ENCODE assay signal across 14 mouse cellular contexts in the genomic region with DNA sequence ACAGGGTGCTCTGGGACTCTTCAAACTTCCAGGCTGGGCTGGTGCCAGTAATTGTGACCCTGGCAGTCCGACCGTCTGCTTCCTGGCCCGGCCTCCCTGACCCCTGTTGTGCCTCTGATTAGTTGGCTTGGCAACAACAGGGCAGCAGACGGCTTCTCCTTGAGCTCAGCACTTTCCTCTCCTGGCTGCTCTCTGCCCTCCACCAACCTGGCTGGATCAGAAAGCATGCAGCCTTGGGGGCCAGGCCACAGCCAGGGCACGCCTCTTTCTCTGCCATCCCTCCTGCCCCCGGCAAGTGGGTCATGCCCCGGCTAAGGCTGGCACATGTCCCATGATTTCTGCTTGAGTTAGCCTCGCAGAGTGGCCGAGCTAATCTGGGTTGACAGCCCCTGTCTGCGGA. TPM values are rescaled to one million over a fixed set of nuclear protein-coding genes. Genes with fewer than 3 reads are reported as not detected.
DNase-seq lines count a peak whose midpoint lies in the region; ATAC-seq and TF ChIP-seq lines count a peak whose summit lies in the region.
"Had no signal": no experiment of that assay in that cellular context is flagged by ENCODE, and none has a peak within 500 bp of the region (broad histone marks: within the 10 kb centered on the region; RNA-seq: fewer than 3 reads in every experiment).

No protein-coding gene starts in this region.

- H3K9me3 ChIP-seq in heart, embryonic 10.5 days = no peaks in the 10 kb centered on the region
- no peaks in the 10 kb centered on the region for H3K9me3 ChIP-seq in midbrain, postnatal 0 days (ENCODE audit: low read length)
- no peaks in the 10 kb centered on the region for H3K9me3 ChIP-seq in midbrain, embryonic 14.5 days (ENCODE audit: control insufficient read depth, low read length)
- H3K9me3 ChIP-seq: embryonic facial prominence, embryonic 10.5 days; forebrain, embryonic 15.5 days; G1E; midbrain, embryonic 10.5 days had no signal

- H3K27ac ChIP-seq in heart, embryonic 10.5 days = peak overlapping the region; percentile 18; the same call in 1 of the 2 replicates
- no peak overlapping the region for H3K27ac ChIP-seq in midbrain, postnatal 0 days (ENCODE audit: low read depth, low read length)
- no peak overlapping the region for H3K27ac ChIP-seq in midbrain, embryonic 14.5 days (replicated peaks; ENCODE audit: low read depth, low read length)
- H3K27ac ChIP-seq: embryonic facial prominence, embryonic 10.5 days; forebrain, embryonic 15.5 days; midbrain, embryonic 10.5 days had no signal

- no peak overlapping the region for H3K4me2 ChIP-seq in midbrain, postnatal 0 days (ENCODE audit: low read depth, low read length, poor library complexity, severe bottlenecking)
- H3K4me2 ChIP-seq in midbrain, embryonic 14.5 days (ENCODE audit: low read length) = no peak overlapping the region
- H3K4me2 ChIP-seq: forebrain, embryonic 15.5 days; liver, embryonic 11.5 days had no signal

- peaks cover 24% of the 10 kb centered on the region for H3K27me3 ChIP-seq in heart, embryonic 10.5 days (ENCODE audit: insufficient read depth, poor library complexity, severe bottlenecking)
- H3K27me3 ChIP-seq in midbrain, postnatal 0 days (ENCODE audit: insufficient read depth, low read length) = no peaks in the 10 kb centered on the region
- H3K27me3 ChIP-seq in midbrain, embryonic 14.5 days (ENCODE audit: control insufficient read depth, insufficient read depth, low read length) = no peaks in the 10 kb centered on the region
- H3K27me3 ChIP-seq: forebrain, embryonic 15.5 days had no signal

- peaks cover 12% of the 10 kb centered on the region for H3K4me1 ChIP-seq in heart, embryonic 10.5 days
- H3K4me1 ChIP-seq in midbrain, postnatal 0 days (ENCODE audit: insufficient read depth, low read length) = no peaks in the 10 kb centered on the region
- H3K4me1 ChIP-seq in midbrain, embryonic 14.5 days (ENCODE audit: control insufficient read depth, insufficient read depth, low read length) = no peaks in the 10 kb centered on the region
- H3K4me1 ChIP-seq: forebrain, embryonic 15.5 days had no signal

- 35% methylated on average over 10 of the region's 10 CpGs for WGBS in heart, embryonic 10.5 days
- 38% methylated on average over 10 of the region's 10 CpGs for WGBS in midbrain, postnatal 0 days
- WGBS in midbrain, embryonic 14.5 days = 43% methylated on average over 10 of the region's 10 CpGs

- no peak for TF ChIP-seq CTCF in midbrain, postnatal 0 days (IDR thresholded peaks at IDR 0.05)

- DNase-seq in heart, embryonic 10.5 days (ENCODE audit: low spot score) = no peak
- DNase-seq in heart, postnatal 25 days (ENCODE audit: low spot score) = no peak
- DNase-seq in midbrain, postnatal 0 days (ENCODE audit: low spot score) = peak; percentile 76
- DNase-seq in midbrain, embryonic 14.5 days = no peak
- DNase-seq in cerebellum, postnatal 25 days = peak; percentile 96 to 97
- DNase-seq in retina, adult 2 months (ENCODE audit: low read depth, low spot score) = peak; percentile 23
- DNase-seq in right cerebral cortex, postnatal 10 days (ENCODE audit: low spot score in 2 of 2) = no peak
- no peak for DNase-seq in gastrocnemius, adult 18-20 months (ENCODE audit: low spot score)

- ATAC-seq in midbrain, postnatal 0 days (ENCODE audit: low FRiP score) = no peak
- no peak for ATAC-seq in midbrain, embryonic 14.5 days (ENCODE audit: low FRiP score, low TSS enrichment)
- ATAC-seq: forebrain, embryonic 15.5 days had no signal

- intact Hi-C loops in heart, postnatal 25 days (cut with DNase I) = no loop called here

- no peaks in the 10 kb centered on the region for H3K36me3 ChIP-seq in heart, embryonic 10.5 days
- H3K36me3 ChIP-seq in midbrain, postnatal 0 days (ENCODE audit: insufficient read depth, low read length) = no peaks in the 10 kb centered on the region
- no peaks in the 10 kb centered on the region for H3K36me3 ChIP-seq in midbrain, embryonic 14.5 days (ENCODE audit: control insufficient read depth, insufficient read depth, low read length)
- H3K36me3 ChIP-seq: embryonic facial prominence, embryonic 10.5 days; forebrain, embryonic 15.5 days; G1E; midbrain, embryonic 10.5 days had no signal

- no peak overlapping the region for H3K9ac ChIP-seq in midbrain, postnatal 0 days (replicated peaks; ENCODE audit: low read length, poor library complexity, severe bottlenecking)
- no peak overlapping the region for H3K9ac ChIP-seq in midbrain, embryonic 14.5 days (replicated peaks; ENCODE audit: low read length)
- H3K9ac ChIP-seq: forebrain, embryonic 15.5 days had no signal

- H3K4me3 ChIP-seq in heart, embryonic 10.5 days = no peak overlapping the region
- no peak overlapping the region for H3K4me3 ChIP-seq in midbrain, postnatal 0 days (ENCODE audit: low read depth, low read length)
- H3K4me3 ChIP-seq in midbrain, embryonic 14.5 days (replicated peaks; ENCODE audit: low read depth, low read length) = no peak overlapping the region
- H3K4me3 ChIP-seq: embryonic facial prominence, embryonic 10.5 days; forebrain, embryonic 15.5 days; midbrain, embryonic 10.5 days had no signal

RNA-seq across cellular contexts. Expression of a gene that starts 56.0 kb away (rescaled TPM):
- polyA plus RNA-seq in heart, embryonic 10.5 days (2016; fragmentation: Nextera tagmentation; extraction: Ambion mirVana) = 0.04 TPM in 1 of 2 replicates, not detected in the other
- under 1 TPM in 1 of 2 experiments, not detected in 1; 0.36 TPM for total RNA-seq in heart, postnatal 25 days (2021)
- 14.6 and 23.2 TPM in 2 replicates for total RNA-seq in midbrain, postnatal 0 days (2014; rRNA removed)
- polyA plus RNA-seq in midbrain, postnatal 0 days (2015; fragmentation: Nextera tagmentation; extraction: Ambion mirVana) = 0.65 and 1.1 TPM in 2 replicates
- 0.75 and 1.5 TPM in 2 replicates for polyA plus RNA-seq in midbrain, embryonic 14.5 days (2014; fragmentation: Nextera tagmentation; extraction: Ambion mirVana)
- total RNA-seq in gastrocnemius, adult 18-20 months (2021) = under 1 TPM; 0.21 TPM
- polyA plus RNA-seq: G1E; stomach, embryonic 14.5 days had no signal

Comparison
In these comparisons a context has a peak if more than half of its experiments do, and no peak if none do; other contexts are left out.
1. DNase-seq: peak in midbrain, postnatal 0 days (single experiment), cerebellum, postnatal 25 days (2 of 2) and retina, adult 2 months (single experiment); none in heart, embryonic 10.5 days (single experiment), heart, postnatal 25 days (single experiment), midbrain, embryonic 14.5 days (single experiment), right cerebral cortex, postnatal 10 days (0 of 2) and gastrocnemius, adult 18-20 months (single experiment).
2. RNA of a gene that starts 56.0 kb away (total RNA-seq): 14.6 to 23.2 TPM in midbrain, postnatal 0 days; 0.36 TPM in heart, postnatal 25 days and 0.21 TPM in gastrocnemius, adult 18-20 months; every median in the first group is over 10 times any median in the second.